Mouse (Mus musculus) MEL (cell line): ENCODE results near the gene Itpr1. TPM values are rescaled to one million over a fixed set of nuclear protein-coding genes. Genes with fewer than 3 reads are reported as not detected.

Experiments
- DNase-seq: peaks from one replicate; pipeline ENCODE4 v3.0.0; 2011; ENCODE audit warnings: low read depth, low spot score
- H3K27ac ChIP-seq: 2 replicates; pipeline ENCODE4 v1.5.1; 2012; ENCODE audit warnings: low read depth, mild to moderate bottlenecking, control low read depth, low read length, moderate library complexity; ENCODE audit not compliant: control insufficient read depth
- H3K27me3 ChIP-seq, 2 experiments: fragments of 150-350 bp in 1 of 2; sonication (generic) in 1 of 2; 2 replicates each; pipeline ENCODE4 v1.6.1; 2012; ENCODE audit warnings: low read length in 2 of 2, mild to moderate bottlenecking in 2 of 2, improper control_type of control experiment in 1 of 2, moderate library complexity in 1 of 2; ENCODE audit not compliant: insufficient read depth in 2 of 2, control insufficient read depth in 1 of 2
- H3K36me3 ChIP-seq, 2 experiments: 2 replicates each; pipeline ENCODE4 v1.6.1; 2012 to 2014; ENCODE audit warnings: low read length in 2 of 2, improper control_type of control experiment in 1 of 2, inconsistent platforms in 1 of 2, mild to moderate bottlenecking in 1 of 2; ENCODE audit not compliant: insufficient read depth in 2 of 2, control insufficient read depth in 1 of 2
- H3K4me1 ChIP-seq, 2 experiments: fragments of 150-350 bp in 1 of 2; sonication (generic) in 1 of 2; 2 replicates each; pipeline ENCODE4 v1.6.1; 2012; ENCODE audit warnings: low read length in 2 of 2, improper control_type of control experiment in 1 of 2, mild to moderate bottlenecking in 1 of 2; ENCODE audit not compliant: insufficient read depth in 2 of 2, control insufficient read depth in 1 of 2
- H3K4me3 ChIP-seq, 2 experiments: fragments of 150-350 bp in 1 of 2; sonication (generic) in 1 of 2; 2 replicates each; pipeline ENCODE4 v1.5.1; 2012; ENCODE audit warnings: low read depth in 2 of 2, low read length in 2 of 2, mild to moderate bottlenecking in 2 of 2, moderate library complexity in 2 of 2, control low read depth in 1 of 2, improper control_type of control experiment in 1 of 2; ENCODE audit not compliant: control insufficient read depth in 1 of 2, insufficient read depth in 1 of 2
- H3K79me2 ChIP-seq: 2 replicates; pipeline ENCODE4 v1.6.1; 2012; ENCODE audit warnings: mild to moderate bottlenecking, low read length, moderate library complexity; ENCODE audit not compliant: control insufficient read depth, poor library complexity, insufficient read depth
- H3K9ac ChIP-seq: 2 replicates; pipeline ENCODE4 v1.6.1; 2012; ENCODE audit warnings: low read depth, mild to moderate bottlenecking, control low read depth, low read length, moderate library complexity; ENCODE audit not compliant: control insufficient read depth, poor library complexity, severe bottlenecking
- H3K9me3 ChIP-seq: fragments of 150-350 bp; sonication (generic); replicated peaks from 2 replicates; pipeline ENCODE4 v1.6.1; 2012; ENCODE audit warnings: mild to moderate bottlenecking, low read length, improper control_type of control experiment, moderate library complexity; ENCODE audit not compliant: insufficient read depth
- CHD1 ChIP-seq: IDR thresholded peaks from 2 replicates; pipeline ENCODE4 v1.6.1; 2012; ENCODE audit warnings: low read depth, mild to moderate bottlenecking, inconsistent platforms, low read length, improper control_type of control experiment
- CTCF ChIP-seq, 3 experiments: IDR thresholded peaks in 2 of 3; conservative IDR thresholded peaks in 1 of 3; 2 replicates each; pipeline ENCODE4 v1.5.1; 2011 to 2012; ENCODE audit warnings: low read length in 3 of 3, low read depth in 2 of 3, mild to moderate bottlenecking in 2 of 3, improper control_type of control experiment in 1 of 3, inconsistent platforms in 1 of 3, mixed read lengths in 1 of 3, moderate library complexity in 1 of 3; ENCODE audit not compliant: control insufficient read depth in 1 of 3, insufficient read depth in 1 of 3, poor library complexity in 1 of 3, severe bottlenecking in 1 of 3
- E2F4 ChIP-seq: IDR thresholded peaks from 2 replicates; pipeline ENCODE4 v1.6.1; 2011; ENCODE audit warnings: low read depth, low read length, improper control_type of control experiment, borderline replicate concordance
- EP300 ChIP-seq, 2 experiments: IDR thresholded peaks; 2 replicates each; pipeline ENCODE4 v1.6.1; 2011; ENCODE audit warnings: improper control_type of control experiment in 2 of 2, low read length in 2 of 2, low read depth in 1 of 2, mild to moderate bottlenecking in 1 of 2
- GABPA ChIP-seq: IDR thresholded peaks from 2 replicates; pipeline ENCODE4 v1.6.1; 2012; ENCODE audit warnings: low read depth, mild to moderate bottlenecking, inconsistent platforms, low read length, improper control_type of control experiment, moderate library complexity
- KAT2A ChIP-seq: conservative IDR thresholded peaks from 2 replicates; pipeline ENCODE4 v1.6.1; 2012; ENCODE audit warnings: low read depth, low read length, improper control_type of control experiment, inconsistent platforms
- MXI1 ChIP-seq: IDR thresholded peaks from 2 replicates; pipeline ENCODE4 v1.6.1; 2011; ENCODE audit warnings: mild to moderate bottlenecking, low read depth, low read length, improper control_type of control experiment
- MYB ChIP-seq: IDR thresholded peaks from 2 replicates; pipeline ENCODE4 v1.6.1; 2011; ENCODE audit warnings: mild to moderate bottlenecking, low read depth, low read length, improper control_type of control experiment
- MYC ChIP-seq: IDR thresholded peaks from 2 replicates; pipeline ENCODE4 v1.6.1; 2011; ENCODE audit warnings: low read depth, mild to moderate bottlenecking, low read length, improper control_type of control experiment, moderate library complexity
- NELFE ChIP-seq: IDR thresholded peaks from 2 replicates; pipeline ENCODE4 v1.6.1; 2011; ENCODE audit warnings: low read depth, low read length, improper control_type of control experiment
- NRF1 ChIP-seq: IDR thresholded peaks from 2 replicates; pipeline ENCODE4 v1.6.1; 2014; ENCODE audit warnings: low read depth, mild to moderate bottlenecking, inconsistent platforms, low read length, improper control_type of control experiment, moderate library complexity; ENCODE audit not compliant: poor library complexity, insufficient read depth, severe bottlenecking
- POLR2A ChIP-seq, 2 experiments: IDR thresholded peaks; 2 replicates each; pipeline ENCODE4 v1.6.1; 2011 to 2012; ENCODE audit warnings: low read length in 2 of 2, mild to moderate bottlenecking in 2 of 2, control low read depth in 1 of 2, improper control_type of control experiment in 1 of 2, low read depth in 1 of 2, moderate library complexity in 1 of 2; ENCODE audit not compliant: control insufficient read depth in 1 of 2, insufficient read depth in 1 of 2, poor library complexity in 1 of 2
- POLR2AphosphoS2 ChIP-seq: IDR thresholded peaks from 2 replicates; pipeline ENCODE4 v1.6.1; 2011; ENCODE audit warnings: low read length, improper control_type of control experiment
- POLR2AphosphoS5 ChIP-seq: IDR thresholded peaks from 2 replicates; pipeline ENCODE4 v1.6.1; 2012; ENCODE audit warnings: low read depth, borderline replicate concordance, mild to moderate bottlenecking, inconsistent platforms, low read length, moderate library complexity, mixed read lengths
- RCOR1 ChIP-seq: IDR thresholded peaks from 2 replicates; pipeline ENCODE4 v1.6.1; 2012; ENCODE audit warnings: low read depth, mild to moderate bottlenecking, inconsistent platforms, low read length, improper control_type of control experiment
- TAL1 ChIP-seq: IDR thresholded peaks from 2 replicates; pipeline ENCODE4 v1.6.1; 2012; ENCODE audit warnings: mild to moderate bottlenecking, inconsistent platforms, low read length, moderate library complexity, mixed read lengths
- UBTF ChIP-seq: IDR thresholded peaks from 2 replicates; pipeline ENCODE4 v1.6.1; 2012; ENCODE audit warnings: low read depth, mild to moderate bottlenecking, inconsistent platforms, low read length, improper control_type of control experiment, moderate library complexity, borderline replicate concordance; ENCODE audit not compliant: insufficient read depth
- ZC3H11A ChIP-seq: IDR thresholded peaks from 2 replicates; pipeline ENCODE4 v1.6.1; 2012; ENCODE audit warnings: low read depth, mild to moderate bottlenecking, inconsistent platforms, low read length, improper control_type of control experiment
- ZMIZ1 ChIP-seq: IDR thresholded peaks from 2 replicates; pipeline ENCODE4 v1.6.1; 2012; ENCODE audit warnings: low read depth, mild to moderate bottlenecking, inconsistent platforms, low read length, improper control_type of control experiment, moderate library complexity
- polyA plus RNA-seq, 2 experiments: library from polyadenylated mRNA; stranded (reverse) in 1 of 2; unstranded in 1 of 2; fragments of >175 nt in 1 of 2; fragments of >200 nt in 1 of 2; gene quantifications; 2 replicates each; pipeline versions ENCODE4 v1.2.1 to v1.2.4; 2012; ENCODE audit warnings: low replicate concordance in 2 of 2, low read depth in 1 of 2; ENCODE audit not compliant: insufficient read length in 2 of 2, insufficient read depth in 1 of 2, missing spikeins in 1 of 2
- total RNA-seq: library from RNA; depleted of rRNA; stranded (reverse); fragments of 300-350 nt; gene quantifications from 2 replicates; pipeline ENCODE4 v1.2.3, GENCODE M21; 2012

Gene Itpr1
- total and polyA plus RNA-seq, 3 experiments = 15.6 to 19.0 TPM; not detected in 1

DNA sequence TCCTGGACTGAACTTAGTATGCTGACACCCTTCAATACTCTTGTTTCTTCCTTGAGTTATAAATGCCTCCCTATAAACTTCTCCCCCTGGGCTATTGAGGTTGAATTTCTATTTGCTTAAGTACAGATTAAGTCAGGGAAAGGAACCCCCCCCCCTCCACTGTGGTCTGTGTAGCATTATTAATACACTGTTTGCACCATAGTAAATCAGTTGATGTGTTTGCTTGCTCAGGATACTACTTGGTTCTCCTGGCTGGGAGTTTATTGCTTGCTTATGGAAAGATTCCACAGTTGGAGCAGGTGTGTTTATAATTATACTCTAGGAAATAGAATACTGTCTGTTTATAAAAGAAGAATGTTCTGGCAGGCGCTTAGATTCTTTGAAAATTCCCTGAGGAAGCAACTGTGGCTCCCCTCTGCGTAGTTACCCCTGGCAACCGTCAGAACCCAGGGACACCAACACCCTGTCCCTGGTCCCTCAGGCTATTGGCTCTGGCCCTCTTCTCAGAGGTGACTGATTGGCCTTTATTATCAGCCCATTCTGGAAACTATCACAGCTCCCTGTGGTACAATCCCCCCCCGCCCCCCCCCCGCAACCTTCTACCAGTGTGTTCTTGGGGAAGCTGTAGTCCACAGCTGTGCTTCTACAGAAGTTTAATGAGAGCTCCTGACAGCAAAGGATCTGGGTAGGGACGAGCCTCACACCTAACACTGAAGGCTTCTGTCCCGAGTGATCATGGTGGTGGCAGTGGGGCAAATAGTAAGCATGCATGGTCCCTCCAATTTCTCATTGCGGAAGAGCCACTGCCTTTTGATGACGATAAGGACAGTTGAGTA, 212.1 kb downstream of the Itpr1 start:
- no peak for DNase-seq
- Histone ChIP-seq H3K36me3 (peaks cover 0 to 5% of the 10 kb centered on the region in 2 experiments; a peak in 2 of 4 replicates), H3K4me1 (no peaks in the 10 kb centered on the region), H3K4me3 (no peak overlapping the region), H3K9ac (no peak overlapping the region), H3K27me3 (no peaks in the 10 kb centered on the region), H3K27ac (no peak overlapping the region), H3K9me3 (no peaks in the 10 kb centered on the region), H3K79me2 (no peaks in the 10 kb centered on the region)
- TF ChIP-seq POLR2A (IDR thresholded peaks at IDR 0.05; ENCODE audit: control insufficient read depth in 1 of 2, insufficient read depth in 1 of 2, low read depth in 1 of 2, low read length in 2 of 2, poor library complexity in 1 of 2) (no peak), GABPA (no peak), EP300 (IDR thresholded peaks at IDR 0.05; ENCODE audit: low read depth in 1 of 2, low read length in 2 of 2) (no peak), POLR2AphosphoS5 (no peak), CTCF (IDR thresholded peaks at IDR 0.05 in 2 of 3, conservative IDR thresholded peaks at IDR 0.05 in 1 of 3; ENCODE audit: control insufficient read depth in 1 of 3, insufficient read depth in 1 of 3, low read depth in 2 of 3, low read length in 3 of 3, poor library complexity in 1 of 3, severe bottlenecking in 1 of 3) (no peak), UBTF (no peak), TAL1 (no peak), POLR2AphosphoS2 (no peak), MYC (no peak), CHD1 (no peak), NELFE (no peak), MYB (no peak), RCOR1 (no peak), E2F4 (no peak), ZMIZ1 (no peak), KAT2A (no peak), NRF1 (no peak), ZC3H11A (no peak), MXI1 (no peak)

DNA sequence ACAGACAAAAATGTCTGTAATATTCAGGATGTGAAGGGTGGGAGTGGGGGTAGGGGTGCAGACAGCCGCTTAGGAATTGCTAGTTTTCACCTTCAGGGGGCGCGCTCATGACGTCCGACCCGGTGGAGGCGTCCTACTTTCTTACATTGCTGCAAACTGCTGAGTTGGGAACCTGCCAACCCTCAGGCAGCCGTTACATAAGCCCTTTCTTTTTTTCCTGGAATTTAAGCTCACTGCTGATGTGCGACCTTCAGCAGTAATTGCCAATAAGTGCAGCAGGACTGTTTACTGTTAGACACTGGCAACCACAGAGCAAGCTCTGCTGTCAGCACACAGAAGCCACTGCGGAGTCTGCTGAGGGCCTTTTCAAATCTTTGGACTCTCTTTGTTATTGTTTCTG, 213.9 kb downstream of the Itpr1 start:
- H3K9ac ChIP-seq = no peak overlapping the region
- no peaks in the 10 kb centered on the region for H3K79me2 ChIP-seq
- TF ChIP-seq RCOR1 (no peak), MYC (no peak)
- TF ChIP-seq, all 39 proteins: peak for 0
- Histone ChIP-seq H3K27ac (no peak overlapping the region), H3K4me1 (no peaks in the 10 kb centered on the region), H3K36me3 (peaks cover 0 to 5% of the 10 kb centered on the region in 2 experiments; a peak in 2 of 4 replicates), H3K9me3 (no peaks in the 10 kb centered on the region), H3K27me3 (no peaks in the 10 kb centered on the region), H3K4me3 (no peak overlapping the region)
- no peak for DNase-seq
